Mouse (Mus musculus): ENCODE results near the gene Ttll5. TPM values are rescaled to one million over a fixed set of nuclear protein-coding genes. Genes with fewer than 3 reads are reported as not detected.

Ttll5 gene
- total and polyA plus RNA-seq, 3 experiments: 7.4 to 18.5 TPM; not detected in 1

DNA sequence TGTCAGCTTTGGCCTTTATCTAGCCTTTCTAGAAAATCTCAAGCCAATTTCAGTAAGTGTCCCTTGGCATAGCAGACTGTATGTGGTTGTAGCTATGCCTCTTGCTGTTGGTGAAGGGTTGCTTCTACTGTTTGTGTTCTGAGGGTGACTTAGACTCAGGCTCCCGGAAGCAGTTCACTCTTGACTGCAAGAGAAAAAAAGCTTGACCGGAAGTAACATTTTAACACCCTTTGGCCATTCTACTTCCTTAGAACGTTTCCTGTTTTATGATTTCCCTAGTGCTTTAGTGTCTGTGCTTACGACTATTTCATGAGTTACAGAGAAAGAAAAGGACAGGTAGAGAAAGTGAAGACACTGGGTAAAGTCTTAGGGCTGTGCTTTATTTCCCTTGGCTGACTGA is 161.1 kb downstream of the Ttll5 start:
- Histone ChIP-seq H3K27me3 (ENCODE audit: control insufficient read depth in 1 of 2, insufficient read depth in 2 of 2, low read length in 2 of 2) (no peaks in the 10 kb centered on the region), H3K9ac (ENCODE audit: control insufficient read depth, low read depth, low read length, poor library complexity, severe bottlenecking) (no peak overlapping the region), H3K36me3 (ENCODE audit: control insufficient read depth in 1 of 2, insufficient read depth in 2 of 2, low read length in 2 of 2) (no peaks in the 10 kb centered on the region), H3K27ac (ENCODE audit: control insufficient read depth, low read depth, low read length) (no peak overlapping the region), H3K9me3 (replicated peaks; ENCODE audit: insufficient read depth, low read length) (no peaks in the 10 kb centered on the region), H3K4me3 (ENCODE audit: control insufficient read depth in 1 of 2, insufficient read depth in 1 of 2, low read depth in 2 of 2, low read length in 2 of 2) (no peak overlapping the region), H3K79me2 (ENCODE audit: control insufficient read depth, insufficient read depth, low read length, poor library complexity) (no peaks in the 10 kb centered on the region), H3K4me1 (ENCODE audit: control insufficient read depth in 1 of 2, insufficient read depth in 2 of 2, low read length in 2 of 2) (no peaks in the 10 kb centered on the region)
- TF ChIP-seq CHD2 (IDR thresholded peaks at IDR 0.05; ENCODE audit: low read length) (no peak), NELFE (IDR thresholded peaks at IDR 0.05; ENCODE audit: low read depth, low read length) (no peak), MYB (IDR thresholded peaks at IDR 0.05; ENCODE audit: low read depth, low read length) (no peak), KAT2A (conservative IDR thresholded peaks at IDR 0.05; ENCODE audit: low read depth, low read length) (no peak), RAD21 (IDR thresholded peaks at IDR 0.05; ENCODE audit: low read depth, low read length) (no peak), MXI1 (IDR thresholded peaks at IDR 0.05; ENCODE audit: low read depth, low read length) (no peak), CTCF (IDR thresholded peaks at IDR 0.05 in 2 of 3, conservative IDR thresholded peaks at IDR 0.05 in 1 of 3; ENCODE audit: control insufficient read depth in 1 of 3, insufficient read depth in 1 of 3, low read depth in 2 of 3, low read length in 3 of 3, poor library complexity in 1 of 3, severe bottlenecking in 1 of 3) (no peak), GATA1 (IDR thresholded peaks at IDR 0.05; ENCODE audit: low read depth, low read length) (no peak), ZKSCAN1 (IDR thresholded peaks at IDR 0.05; ENCODE audit: low read depth, low read length) (no peak), MAX (IDR thresholded peaks at IDR 0.05; ENCODE audit: low read length) (no peak)
- no peak for DNase-seq (ENCODE audit: low read depth, low spot score)

DNA sequence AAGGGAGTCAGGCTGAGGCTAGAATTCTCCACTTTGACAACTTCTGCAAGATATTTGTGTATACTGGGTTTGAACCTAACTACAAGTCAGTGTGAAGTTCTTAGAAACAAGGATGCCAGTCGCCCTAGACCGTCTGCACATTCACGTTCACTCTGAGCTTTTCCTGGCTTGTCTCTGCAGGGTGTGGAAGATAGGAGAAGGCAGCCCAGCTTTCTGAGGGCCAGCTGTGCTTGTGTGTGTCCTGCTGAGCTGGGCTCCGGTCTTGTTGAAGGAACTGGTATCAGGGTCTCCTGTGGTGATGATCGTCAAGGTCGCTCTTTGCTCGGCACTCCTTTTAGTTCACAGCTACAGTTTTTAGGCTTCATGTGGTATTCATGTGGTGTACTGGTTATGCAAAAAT is 161.6 kb downstream of the Ttll5 start:
- no peak overlapping the region for H3K4me3 ChIP-seq (ENCODE audit: control insufficient read depth in 1 of 2, insufficient read depth in 1 of 2, low read depth in 2 of 2, low read length in 2 of 2)
- no peak for DNase-seq (ENCODE audit: low read depth, low spot score)
- H3K4me1 ChIP-seq (ENCODE audit: control insufficient read depth in 1 of 2, insufficient read depth in 2 of 2, low read length in 2 of 2): no peaks in the 10 kb centered on the region
- H3K79me2 ChIP-seq (ENCODE audit: control insufficient read depth, insufficient read depth, low read length, poor library complexity): no peaks in the 10 kb centered on the region
- H3K36me3 ChIP-seq (ENCODE audit: control insufficient read depth in 1 of 2, insufficient read depth in 2 of 2, low read length in 2 of 2): no peaks in the 10 kb centered on the region
- no peaks in the 10 kb centered on the region for H3K9me3 ChIP-seq (replicated peaks; ENCODE audit: insufficient read depth, low read length)
- no peak for TF ChIP-seq SMC3 (IDR thresholded peaks at IDR 0.05; ENCODE audit: low read depth, low read length)
- TF ChIP-seq HCFC1 (IDR thresholded peaks at IDR 0.05; ENCODE audit: low read depth, low read length): no peak
- no peak for TF ChIP-seq POLR2AphosphoS2 (IDR thresholded peaks at IDR 0.05; ENCODE audit: low read length)
- no peak for TF ChIP-seq BHLHE40 (IDR thresholded peaks at IDR 0.05; ENCODE audit: borderline replicate concordance, low read depth, low read length)
- no peak for TF ChIP-seq POLR2AphosphoS5 (IDR thresholded peaks at IDR 0.05; ENCODE audit: borderline replicate concordance, low read depth, low read length)
- no peak for TF ChIP-seq USF2 (IDR thresholded peaks at IDR 0.05; ENCODE audit: borderline replicate concordance in 1 of 2, insufficient read depth in 1 of 2, low read depth in 1 of 2, low read length in 2 of 2)
- TF ChIP-seq RCOR1 (IDR thresholded peaks at IDR 0.05; ENCODE audit: low read depth, low read length): no peak
- no peak for TF ChIP-seq TBP (IDR thresholded peaks at IDR 0.05; ENCODE audit: low read depth, low read length)
- TF ChIP-seq CTCF (IDR thresholded peaks at IDR 0.05 in 2 of 3, conservative IDR thresholded peaks at IDR 0.05 in 1 of 3; ENCODE audit: control insufficient read depth in 1 of 3, insufficient read depth in 1 of 3, low read depth in 2 of 3, low read length in 3 of 3, poor library complexity in 1 of 3, severe bottlenecking in 1 of 3): no peak
- TF ChIP-seq MYB (IDR thresholded peaks at IDR 0.05; ENCODE audit: low read depth, low read length): no peak
- no peak for TF ChIP-seq ZC3H11A (IDR thresholded peaks at IDR 0.05; ENCODE audit: low read depth, low read length)
- TF ChIP-seq SIN3A (IDR thresholded peaks at IDR 0.05; ENCODE audit: low read length): no peak
- H3K9ac ChIP-seq (ENCODE audit: control insufficient read depth, low read depth, low read length, poor library complexity, severe bottlenecking): no peak overlapping the region
- no peak overlapping the region for H3K27ac ChIP-seq (ENCODE audit: control insufficient read depth, low read depth, low read length)
- H3K27me3 ChIP-seq (ENCODE audit: control insufficient read depth in 1 of 2, insufficient read depth in 2 of 2, low read length in 2 of 2): no peaks in the 10 kb centered on the region
